Comparison of ENCODE assay signal across 26 mouse cellular contexts in the genomic region with DNA sequence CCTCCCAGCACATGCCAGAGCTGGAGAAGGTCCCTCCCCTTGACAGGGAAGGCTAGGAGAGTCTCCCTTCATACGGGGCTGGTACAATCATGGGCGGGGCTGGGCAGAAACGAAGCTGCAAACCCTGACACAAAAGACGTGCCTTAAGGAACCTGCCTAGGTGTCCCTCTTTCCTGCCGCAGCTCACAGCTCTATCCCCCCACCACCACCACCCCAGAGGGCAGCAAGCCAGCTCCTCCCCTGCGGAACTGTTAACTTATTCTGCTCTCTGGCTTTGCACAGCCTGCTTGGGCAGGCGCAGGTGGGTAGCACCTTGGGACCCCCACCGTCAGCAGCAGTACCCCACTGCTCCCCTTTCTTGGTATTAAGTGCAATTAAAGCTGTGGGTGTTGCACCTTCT. TPM values are rescaled to one million over a fixed set of nuclear protein-coding genes. Genes with fewer than 3 reads are reported as not detected.
"Had no signal": no experiment of that assay in that cellular context is flagged by ENCODE, and none has a peak within 500 bp of the region (broad histone marks: within the 10 kb centered on the region; RNA-seq: fewer than 3 reads in every experiment).

No protein-coding gene starts in this region.

- H3K9me3 ChIP-seq: kidney, embryonic 15.5 days; limb, embryonic 12.5 days; limb, embryonic 15.5 days; lung, embryonic 15.5 days; megakaryocyte, embryonic 14.5 days; midbrain, embryonic 10.5 days; neural tube, embryonic 12.5 days; neural tube, embryonic 15.5 days; stomach, embryonic 15.5 days had no signal

- H3K4me3 ChIP-seq: kidney, embryonic 15.5 days; left cerebral cortex, adult 2 months; limb, embryonic 12.5 days; limb, embryonic 15.5 days; lung, embryonic 15.5 days; megakaryocyte, embryonic 14.5 days; midbrain, embryonic 10.5 days; neural tube, embryonic 12.5 days; neural tube, embryonic 15.5 days; stomach, embryonic 15.5 days had no signal

- H3K4me1 ChIP-seq: kidney, embryonic 15.5 days; limb, embryonic 12.5 days; limb, embryonic 15.5 days; lung, embryonic 15.5 days; midbrain, embryonic 10.5 days; neural tube, embryonic 12.5 days; stomach, embryonic 15.5 days had no signal

- H3K9ac ChIP-seq: kidney, embryonic 15.5 days; limb, embryonic 12.5 days; limb, embryonic 15.5 days; liver, embryonic 14.5 days; liver, postnatal 0 days; lung, embryonic 15.5 days; neural tube, embryonic 12.5 days; neural tube, embryonic 15.5 days; stomach, embryonic 15.5 days had no signal

- H3K27me3 ChIP-seq: kidney, embryonic 15.5 days; limb, embryonic 12.5 days; limb, embryonic 15.5 days; lung, embryonic 15.5 days; megakaryocyte, embryonic 14.5 days; neural tube, embryonic 12.5 days; neural tube, embryonic 15.5 days; stomach, embryonic 15.5 days had no signal

- H3K4me2 ChIP-seq: kidney, embryonic 15.5 days; limb, embryonic 12.5 days; limb, embryonic 15.5 days; liver, embryonic 11.5 days; lung, embryonic 15.5 days; neural tube, embryonic 12.5 days; neural tube, embryonic 15.5 days; stomach, embryonic 15.5 days had no signal

- DNase-seq: kidney, adult 2 months; kidney, postnatal 10 days; kidney, postnatal 36 days; layer of hippocampus, postnatal 36 days; liver, postnatal 0 days; lung, postnatal 10 days; lung, postnatal 36 days; retina, postnatal 1 day; right cerebral cortex, postnatal 25 days; spleen, adult 18-20 months; thymus, adult 2 months; thymus, postnatal 14 days; thymus, postnatal 4 days had no signal

- ATAC-seq: liver, postnatal 0 days; midbrain, embryonic 16.5 days had no signal

- H3K27ac ChIP-seq: kidney, embryonic 15.5 days; left cerebral cortex, adult 2 months; limb, embryonic 12.5 days; limb, embryonic 15.5 days; liver, embryonic 14.5 days; lung, embryonic 15.5 days; midbrain, embryonic 10.5 days; neural tube, embryonic 12.5 days; neural tube, embryonic 15.5 days; stomach, embryonic 15.5 days had no signal

RNA-seq across cellular contexts. Expression of a gene that starts 29.7 kb away (rescaled TPM):
- polyA plus RNA-seq: liver, postnatal 0 days had no signal

RNA-seq across cellular contexts. Expression of a gene that starts 51.3 kb away (rescaled TPM):
- polyA plus RNA-seq: kidney, embryonic 15.5 days; limb, embryonic 12.5 days; limb, embryonic 15.5 days; liver, embryonic 11.5 days; liver, embryonic 14.5 days; liver, postnatal 0 days; lung, embryonic 15.5 days; neural tube, embryonic 12.5 days; stomach, embryonic 15.5 days had no signal
